Mouse (Mus musculus) limb, embryonic 11.5 days (tissue): ENCODE results near the gene Chst11. TPM values are rescaled to one million over a fixed set of nuclear protein-coding genes. Genes with fewer than 3 reads are reported as not detected.
A peak's percentile ranks its signal among the peaks of the same experiment; 100 is the strongest.

Source experiments
- ATAC-seq: fragments of 200-750 bp; cut with Nextera tagmentation; 2 replicates; pipeline ENCODE4 v1.8.0; 2017; ENCODE audit warnings: low read depth; ENCODE audit not compliant: insufficient number of reproducible peaks, low FRiP score, low TSS enrichment
- DNase-seq: peaks from one replicate; pipeline ENCODE4 v3.0.0-alpha.2; 2015; ENCODE audit warnings: low spot score
- H3K27ac ChIP-seq: fragments of 300-500 bp; sonication (generic); replicated peaks from 2 replicates; pipeline ENCODE4 v1.5.1; 2014; ENCODE audit warnings: low read depth, mild to moderate bottlenecking, low read length
- H3K27me3 ChIP-seq: fragments of 300-500 bp; sonication (generic); 2 replicates; pipeline ENCODE4 v1.6.1; 2014; ENCODE audit warnings: mild to moderate bottlenecking, low read length, mixed read lengths; ENCODE audit not compliant: control insufficient read depth, insufficient read depth
- H3K36me3 ChIP-seq: fragments of 300-500 bp; sonication (generic); 2 replicates; pipeline ENCODE4 v1.6.1; 2014; ENCODE audit warnings: mild to moderate bottlenecking, low read length, moderate library complexity, mixed read lengths; ENCODE audit not compliant: control insufficient read depth, insufficient read depth
- H3K4me1 ChIP-seq: fragments of 300-500 bp; sonication (generic); 2 replicates; pipeline ENCODE4 v1.6.1; 2014; ENCODE audit warnings: low read length, mixed read lengths; ENCODE audit not compliant: control insufficient read depth, insufficient read depth
- H3K4me2 ChIP-seq: fragments of 300-500 bp; sonication (generic); 2 replicates; pipeline ENCODE4 v1.6.1; 2014; ENCODE audit warnings: low read depth, mild to moderate bottlenecking, moderate library complexity; ENCODE audit not compliant: severe bottlenecking
- H3K4me3 ChIP-seq: fragments of 300-500 bp; sonication (generic); 2 replicates; pipeline ENCODE4 v1.5.1; 2014; ENCODE audit warnings: low read depth, low read length
- H3K9ac ChIP-seq: fragments of 300-500 bp; sonication (generic); 2 replicates; pipeline ENCODE4 v1.6.1; 2014; ENCODE audit warnings: mild to moderate bottlenecking, low read length
- H3K9me3 ChIP-seq: fragments of 300-500 bp; sonication (generic); 2 replicates; pipeline ENCODE4 v1.6.1; 2016; ENCODE audit warnings: low read length; ENCODE audit not compliant: control insufficient read depth
- WGBS: fragments of 180-500 bp; shearing (Covaris S2); extraction: QIAGEN DNeasy Blood & Tissue Kit; methylation state at CpG from one replicate; pipeline ENCODE4 v1.1.7; 2014; 5-methylcytosine and 5-hydroxymethylcytosine counted together
- polyA plus RNA-seq: library from polyadenylated mRNA; unstranded; fragments of >200 nt; fragmentation: Nextera tagmentation; extraction: Ambion mirVana; gene quantifications from 2 replicates; pipeline ENCODE4 v1.2.1, GENCODE M21; 2014

Chst11 gene
- polyA plus RNA-seq, 1 experiment from 2014 or later: 3.0 TPM

- H3K4me3 ChIP-seq: peak overlapping the region; percentile 79
- 0% methylated on average over 32 of the region's 32 CpGs for whole genome bisulfite sequencing
- H3K4me1 ChIP-seq: peaks cover 8% of the 10 kb centered on the region
- H3K9ac ChIP-seq: peak overlapping the region; percentile 79
- DNase-seq (peak; percentile 73), ATAC-seq (peak; percentile 65)
- peaks cover 13% of the 10 kb centered on the region for H3K27me3 ChIP-seq
- H3K9me3 ChIP-seq: no peaks in the 10 kb centered on the region
- no peaks in the 10 kb centered on the region for H3K36me3 ChIP-seq
- peak overlapping the region; percentile 61; the same call in 1 of the 2 replicates for H3K27ac ChIP-seq
- H3K4me2 ChIP-seq: peak overlapping the region; percentile 89
Observed at GRCm38 (mm10) chr10:82985700-82986131, 418 bp downstream of the Chst11 start.

DNA sequence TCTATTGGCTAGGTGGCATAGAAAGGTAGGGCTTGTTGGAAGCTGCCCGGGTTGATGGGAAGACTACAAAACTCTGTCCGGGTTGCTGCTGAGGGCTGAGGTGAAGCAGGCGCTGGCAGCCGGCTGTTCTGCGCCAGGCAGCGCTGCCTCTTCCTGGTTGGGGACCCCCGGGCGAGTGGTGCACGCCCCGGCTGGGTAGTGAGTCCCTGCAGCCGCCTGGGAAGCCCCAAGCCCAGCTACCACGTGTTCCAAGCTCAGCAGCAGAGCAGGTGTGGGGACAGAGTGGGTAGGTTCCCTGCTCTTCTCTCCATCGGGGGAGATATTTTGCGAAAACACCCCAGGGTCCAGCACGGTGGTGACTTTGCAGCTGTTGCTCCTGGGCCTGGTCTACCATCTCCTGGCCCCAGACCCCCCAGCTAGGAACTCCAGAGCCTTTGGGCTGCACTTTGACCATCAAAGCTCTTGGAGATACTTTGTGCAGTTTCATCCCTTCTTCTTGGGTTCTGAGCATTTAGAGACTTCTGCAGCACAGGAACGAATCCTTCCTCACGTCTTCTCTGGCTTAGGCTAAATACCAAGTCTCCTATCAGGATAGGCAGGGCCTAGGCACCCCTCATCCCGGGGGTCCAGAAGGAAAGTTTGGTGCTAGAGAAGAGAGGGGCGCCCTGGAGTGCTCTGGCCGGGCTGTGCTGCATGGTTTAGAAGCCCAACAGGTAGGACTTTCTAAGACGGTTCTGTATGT, 1.1 kb downstream of the Chst11 start:
- Histone ChIP-seq H3K4me3 (peak overlapping the region; percentile 79), H3K27ac (0 out of 2 replicates have a peak overlapping the region, but pooled peaks have one; percentile 61), H3K27me3 (peaks cover 10% of the 10 kb centered on the region), H3K9me3 (no peaks in the 10 kb centered on the region), H3K4me1 (peaks cover 8% of the 10 kb centered on the region), H3K4me2 (peak overlapping the region; percentile 89), H3K9ac (peak overlapping the region; percentile 79), H3K36me3 (no peaks in the 10 kb centered on the region)
- WGBS: 4% methylated on average over 21 of the region's 21 CpGs
- ATAC-seq (peak; percentile 41; the same call in 1 of the 2 replicates), DNase-seq (peak; percentile 66)

DNA sequence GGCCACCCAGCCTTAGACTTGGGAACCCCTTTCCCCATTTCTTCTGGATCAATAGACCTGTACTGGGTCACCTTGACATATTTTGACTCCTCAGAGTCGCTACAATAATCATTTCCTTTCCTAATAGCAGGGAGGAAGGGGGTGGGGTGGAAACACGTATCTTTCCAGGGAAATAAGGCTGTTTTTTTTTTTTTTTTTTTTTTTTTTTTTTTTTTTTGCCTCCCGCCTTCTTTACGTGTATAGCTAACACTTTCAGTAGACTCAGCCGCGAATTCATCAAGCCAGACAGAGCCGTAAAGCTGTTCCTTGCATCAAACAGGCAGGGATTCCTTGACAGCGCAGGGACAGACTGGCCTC, 1.7 kb downstream of the Chst11 start:
- peaks cover 8% of the 10 kb centered on the region for H3K4me1 ChIP-seq
- DNase-seq (peak; percentile 24), ATAC-seq (no peak)
- WGBS: 24% methylated on average over 8 of the region's 8 CpGs
- H3K4me3 ChIP-seq: peak overlapping the region; percentile 79
- no peaks in the 10 kb centered on the region for H3K36me3 ChIP-seq
- H3K27ac ChIP-seq: no peak overlapping the region
- H3K9ac ChIP-seq: no peak overlapping the region
- no peaks in the 10 kb centered on the region for H3K9me3 ChIP-seq
- H3K4me2 ChIP-seq: peak overlapping the region; percentile 89
- H3K27me3 ChIP-seq: peaks cover 10% of the 10 kb centered on the region

DNA sequence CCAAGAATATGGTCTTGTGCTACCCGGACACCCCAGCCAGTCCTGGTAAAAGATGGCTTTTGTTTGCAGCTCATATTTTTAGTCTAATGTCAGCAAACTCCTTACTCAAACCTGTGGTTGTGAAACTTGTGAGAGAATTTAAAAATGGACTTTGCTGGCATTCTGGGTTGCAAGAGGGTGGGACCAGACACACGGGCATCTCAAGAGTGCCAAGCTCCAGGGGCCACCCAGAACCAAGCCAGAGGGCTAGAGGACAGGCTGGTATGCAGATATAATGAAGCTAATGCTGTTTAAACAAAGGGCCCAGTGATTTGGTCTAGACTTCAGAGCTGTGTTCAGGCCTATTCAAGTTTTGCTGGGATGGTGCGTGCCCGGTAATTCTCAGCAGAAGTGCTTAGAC, 2.1 kb downstream of the Chst11 start:
- Histone ChIP-seq H3K4me3 (peak overlapping the region; percentile 79; the same call in 1 of the 2 replicates), H3K9ac (no peak overlapping the region), H3K4me1 (peaks cover 8% of the 10 kb centered on the region), H3K36me3 (no peaks in the 10 kb centered on the region), H3K27me3 (peaks cover 10% of the 10 kb centered on the region), H3K27ac (no peak overlapping the region), H3K4me2 (peak overlapping the region; percentile 89), H3K9me3 (no peaks in the 10 kb centered on the region)
- ATAC-seq (no peak), DNase-seq (no peak)
- WGBS: 64% methylated on average over 4 of the region's 4 CpGs

GRCm38 (mm10) chr10:82989418-82990025, 4.2 kb downstream of the Chst11 start:
- Histone ChIP-seq H3K4me3 (no peak overlapping the region), H3K9me3 (no peaks in the 10 kb centered on the region), H3K27me3 (peaks cover 2% of the 10 kb centered on the region; the same call in 1 of the 2 replicates), H3K4me2 (no peak overlapping the region), H3K27ac (no peak overlapping the region), H3K4me1 (peaks cover 8% of the 10 kb centered on the region), H3K36me3 (no peaks in the 10 kb centered on the region), H3K9ac (no peak overlapping the region)
- DNase-seq (no peak), ATAC-seq (no peak)
- 57% methylated on average over 13 of the region's 13 CpGs for WGBS

GRCm38 (mm10) chr10:82990918-82991317, 5.6 kb downstream of the Chst11 start:
- Histone ChIP-seq H3K27me3 (peaks cover 2% of the 10 kb centered on the region; the same call in 1 of the 2 replicates), H3K4me3 (no peak overlapping the region), H3K27ac (no peak overlapping the region), H3K9ac (no peak overlapping the region), H3K9me3 (no peaks in the 10 kb centered on the region), H3K36me3 (no peaks in the 10 kb centered on the region), H3K4me1 (peaks cover 8% of the 10 kb centered on the region), H3K4me2 (no peak overlapping the region)
- no peak for DNase-seq
- ATAC-seq: no peak
- WGBS: 81% methylated on average over 7 of the region's 7 CpGs

DNA sequence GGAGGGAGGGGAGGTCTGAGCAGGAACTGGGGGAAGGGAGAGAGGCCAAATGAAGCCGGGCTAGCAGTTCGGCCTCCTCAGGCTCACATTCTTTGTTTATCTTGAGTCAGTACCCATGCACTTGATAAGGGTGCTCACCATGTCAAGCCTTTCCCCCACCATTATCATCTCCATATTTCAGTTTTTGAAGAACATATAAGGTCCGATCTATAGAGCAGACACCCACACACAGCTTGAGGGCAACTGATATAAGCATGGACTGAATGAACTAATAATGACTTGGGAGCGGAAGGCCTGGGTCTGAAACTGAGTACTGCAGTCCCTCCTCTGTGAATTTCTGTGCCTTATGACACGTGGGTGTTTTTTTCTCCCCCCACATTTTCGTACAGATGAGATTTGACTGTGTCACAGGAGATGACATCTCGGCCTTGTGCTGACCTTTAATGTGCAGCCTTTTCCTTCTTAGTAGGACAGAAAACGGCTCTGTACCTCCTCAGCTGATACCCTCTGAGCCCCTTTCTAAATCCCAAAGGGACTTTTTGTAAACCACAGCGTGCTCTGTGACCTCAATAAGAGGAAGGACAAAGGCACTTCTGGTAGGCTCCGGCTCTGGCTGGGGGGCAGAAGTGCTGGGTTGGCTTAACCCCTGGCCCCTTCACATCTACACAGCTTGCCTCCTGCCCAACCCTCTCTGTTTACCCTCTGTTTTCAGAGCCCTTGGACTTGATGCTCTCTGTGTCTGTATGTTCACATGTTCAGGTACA, 6.6 kb downstream of the Chst11 start:
- peaks cover 3% of the 10 kb centered on the region; the same call in 1 of the 2 replicates for H3K4me1 ChIP-seq
- H3K27me3 ChIP-seq: no peaks in the 10 kb centered on the region
- H3K36me3 ChIP-seq: no peaks in the 10 kb centered on the region
- 63% methylated on average over 10 of the region's 10 CpGs for WGBS
- no peak overlapping the region for H3K4me3 ChIP-seq
- H3K9me3 ChIP-seq: no peaks in the 10 kb centered on the region
- H3K4me2 ChIP-seq: no peak overlapping the region
- no peak for ATAC-seq
- DNase-seq: no peak
- H3K9ac ChIP-seq: no peak overlapping the region
- H3K27ac ChIP-seq: no peak overlapping the region

- H3K4me2 ChIP-seq: no peak overlapping the region
- DNase-seq: no peak
Observed at GRCm38 (mm10) chr10:82994284-82994683, 9.0 kb downstream of the Chst11 start.

More at GRCm38 (mm10) chr10:82994284-82994683, 9.0 kb downstream of the Chst11 start:
- Histone ChIP-seq H3K27me3 (no peaks in the 10 kb centered on the region), H3K4me3 (no peak overlapping the region), H3K4me1 (no peaks in the 10 kb centered on the region; the same call in 1 of the 2 replicates), H3K27ac (no peak overlapping the region), H3K9ac (no peak overlapping the region), H3K9me3 (no peaks in the 10 kb centered on the region), H3K36me3 (no peaks in the 10 kb centered on the region)
- ATAC-seq: no peak
- WGBS: 92% methylated on average over 7 of the region's 7 CpGs
